Mouse (Mus musculus): ENCODE data around the gene Pkhd1.

DNA sequence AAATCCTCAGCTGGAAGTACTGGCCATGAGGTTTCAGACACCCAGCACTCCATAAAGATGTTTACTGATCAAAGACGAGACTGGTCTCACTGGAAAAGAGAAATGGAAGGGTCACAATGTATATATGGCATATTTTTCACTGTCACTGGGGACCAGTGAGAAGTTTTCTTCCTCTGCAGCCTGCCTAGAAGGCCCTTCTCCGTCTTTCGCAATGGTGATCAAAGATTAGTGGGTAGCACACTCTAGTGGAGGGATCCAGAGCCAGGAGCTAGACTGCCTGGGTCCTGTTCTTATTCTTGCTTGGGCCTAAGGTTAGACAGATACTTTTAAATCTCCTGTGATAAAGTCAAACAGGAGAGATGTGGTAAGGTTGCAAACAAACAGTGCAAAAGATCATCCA, 311.7 kb downstream of the Pkhd1 start:
- TF ChIP-seq POLR2A (IDR thresholded peaks at IDR 0.05; ENCODE audit: low read depth, low read length) (no peak), CTCF (IDR thresholded peaks at IDR 0.05; ENCODE audit: borderline replicate concordance, insufficient read depth, low read length) (no peak)
